Mouse (Mus musculus): ENCODE data around the gene Pelo. TPM values are rescaled to one million over a fixed set of nuclear protein-coding genes. Genes with fewer than 3 reads are reported as not detected.

Gene Pelo
- polyA plus RNA-seq, 1 experiment, result 23.7 TPM

DNA sequence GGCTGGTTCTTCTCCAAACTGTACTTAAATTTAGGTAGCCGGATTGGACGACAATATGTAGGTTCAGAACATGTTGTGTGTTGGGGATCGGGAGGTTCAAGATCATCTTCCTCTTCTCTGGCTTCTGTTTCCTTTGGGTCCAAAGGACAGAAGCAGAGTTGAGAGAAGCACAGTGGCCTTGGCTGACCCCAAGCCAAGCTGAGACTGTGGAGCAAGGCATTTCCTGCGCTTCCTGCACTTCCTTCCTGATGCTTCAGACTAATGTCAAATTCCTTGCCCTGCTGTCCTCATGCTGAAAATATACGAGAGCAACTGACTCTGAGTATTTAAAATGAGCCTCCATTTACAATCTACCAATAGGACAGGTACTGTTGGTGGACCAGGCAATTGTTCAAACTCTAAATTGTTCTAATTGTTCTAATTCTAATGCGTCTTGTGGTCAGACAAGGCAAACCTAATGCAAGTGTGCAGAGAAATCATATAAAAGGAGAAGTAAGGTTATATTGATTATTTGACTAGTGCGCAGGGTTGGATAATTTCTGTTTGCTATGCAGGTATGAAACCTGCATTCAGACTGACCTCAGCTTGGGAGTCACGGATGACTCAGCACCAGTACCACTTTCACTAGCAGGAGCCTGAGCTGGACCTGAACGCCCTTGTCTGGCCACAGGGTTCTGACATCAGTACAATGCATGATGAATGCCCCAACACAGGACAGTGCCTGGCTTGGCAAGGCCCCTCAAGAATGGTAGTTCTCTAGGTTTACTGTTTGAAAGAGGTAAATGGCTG is 12.4 kb downstream of the Pelo start:
- H3K27me3 ChIP-seq (ENCODE audit: control insufficient read depth, insufficient read depth, insufficient read length), result no peaks in the 10 kb centered on the region
- no peak overlapping the region for H3ac ChIP-seq (ENCODE audit: control insufficient read depth, insufficient read length)
- no peaks in the 10 kb centered on the region for H3K36me3 ChIP-seq (ENCODE audit: control insufficient read depth, insufficient read depth)
- H3K79me2 ChIP-seq (ENCODE audit: control insufficient read depth, insufficient read depth), result no peaks in the 10 kb centered on the region
- no peak overlapping the region for H3K4me2 ChIP-seq (ENCODE audit: low read depth)
- no peak overlapping the region for H3K4me3 ChIP-seq
- TF ChIP-seq USF1 (IDR thresholded peaks at IDR 0.05; ENCODE audit: low read depth) (no peak), MYOD1 (IDR thresholded peaks at IDR 0.05; ENCODE audit: control insufficient read depth in 1 of 3, insufficient read length in 2 of 3, low read depth in 2 of 3) (no peak), TCF3 (IDR thresholded peaks at IDR 0.05; ENCODE audit: insufficient read length, low read depth) (no peak), MAX (IDR thresholded peaks at IDR 0.05; ENCODE audit: low read depth) (no peak), POLR2AphosphoS2 (IDR thresholded peaks at IDR 0.05; ENCODE audit: insufficient read length, low read depth) (no peak), TCF12 (IDR thresholded peaks at IDR 0.05; ENCODE audit: insufficient read depth, poor library complexity, severe bottlenecking) (no peak), E2F4 (IDR thresholded peaks at IDR 0.05; ENCODE audit: insufficient read depth) (no peak), REST (IDR thresholded peaks at IDR 0.05; ENCODE audit: insufficient read depth, insufficient read length) (no peak), MYOG (IDR thresholded peaks at IDR 0.05; ENCODE audit: control insufficient read depth in 1 of 3, insufficient read depth in 1 of 3, insufficient read length in 2 of 3, low read depth in 2 of 3) (no peak), CEBPB (IDR thresholded peaks at IDR 0.05; ENCODE audit: insufficient read depth, poor library complexity, severe bottlenecking) (no peak)

DNA sequence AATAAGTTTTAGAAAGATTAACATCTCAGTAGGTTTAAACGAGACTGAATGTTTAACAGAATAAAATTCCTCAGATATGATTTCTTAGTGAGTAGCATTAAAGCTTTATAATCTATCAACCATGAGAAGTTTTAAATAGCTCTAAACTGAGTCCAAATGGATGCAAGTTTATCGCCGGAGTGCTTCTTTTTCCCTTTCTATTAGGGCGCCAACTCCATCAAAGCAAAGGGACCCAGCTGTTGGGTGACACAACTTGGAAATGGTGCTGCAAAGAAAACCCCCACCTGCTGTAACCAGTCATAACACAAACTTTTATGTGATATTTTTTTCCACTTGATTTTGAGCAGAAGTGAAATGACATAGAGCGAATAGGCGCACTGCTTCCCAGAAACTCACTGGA is 17.6 kb downstream of the Pelo start:
- H3K79me2 ChIP-seq (ENCODE audit: control insufficient read depth, insufficient read depth), result no peaks in the 10 kb centered on the region
- TF ChIP-seq MYOG (IDR thresholded peaks at IDR 0.05; ENCODE audit: control insufficient read depth in 1 of 3, insufficient read depth in 1 of 3, insufficient read length in 2 of 3, low read depth in 2 of 3) (no peak), TCF3 (IDR thresholded peaks at IDR 0.05; ENCODE audit: insufficient read length, low read depth) (no peak), E2F4 (IDR thresholded peaks at IDR 0.05; ENCODE audit: insufficient read depth) (no peak), POLR2A (IDR thresholded peaks at IDR 0.05; ENCODE audit: insufficient read length, low read depth) (no peak), USF1 (IDR thresholded peaks at IDR 0.05; ENCODE audit: low read depth) (no peak), MAX (IDR thresholded peaks at IDR 0.05; ENCODE audit: low read depth) (no peak), MYOD1 (IDR thresholded peaks at IDR 0.05; ENCODE audit: control insufficient read depth in 1 of 3, insufficient read length in 2 of 3, low read depth in 2 of 3) (no peak), REST (IDR thresholded peaks at IDR 0.05; ENCODE audit: insufficient read depth, insufficient read length) (no peak), POLR2AphosphoS2 (IDR thresholded peaks at IDR 0.05; ENCODE audit: insufficient read length, low read depth) (no peak), TCF12 (IDR thresholded peaks at IDR 0.05; ENCODE audit: insufficient read depth, poor library complexity, severe bottlenecking) (no peak), CEBPB (IDR thresholded peaks at IDR 0.05; ENCODE audit: insufficient read depth, poor library complexity, severe bottlenecking) (no peak), SRF (IDR thresholded peaks at IDR 0.05; ENCODE audit: control insufficient read depth, insufficient read length, low read depth) (no peak)
- no peak overlapping the region for H3ac ChIP-seq (ENCODE audit: control insufficient read depth, insufficient read length)
- no peaks in the 10 kb centered on the region for H3K36me3 ChIP-seq (ENCODE audit: control insufficient read depth, insufficient read depth)
- no peak overlapping the region for H3K4me2 ChIP-seq (ENCODE audit: low read depth)
- H3K27me3 ChIP-seq (ENCODE audit: control insufficient read depth, insufficient read depth, insufficient read length), result no peaks in the 10 kb centered on the region
- no peak overlapping the region for H3K4me3 ChIP-seq

- Histone ChIP-seq H3K27me3 (ENCODE audit: control insufficient read depth, insufficient read depth, insufficient read length) (no peaks in the 10 kb centered on the region), H3K4me2 (ENCODE audit: low read depth) (no peak overlapping the region), H3K4me3 (no peak overlapping the region), H3K79me2 (ENCODE audit: control insufficient read depth, insufficient read depth) (no peaks in the 10 kb centered on the region), H3ac (ENCODE audit: control insufficient read depth, insufficient read length) (no peak overlapping the region), H3K36me3 (ENCODE audit: control insufficient read depth, insufficient read depth) (no peaks in the 10 kb centered on the region)
- TF ChIP-seq TCF12 (IDR thresholded peaks at IDR 0.05; ENCODE audit: insufficient read depth, poor library complexity, severe bottlenecking) (no peak), SRF (IDR thresholded peaks at IDR 0.05; ENCODE audit: control insufficient read depth, insufficient read length, low read depth) (no peak), MAX (IDR thresholded peaks at IDR 0.05; ENCODE audit: low read depth) (no peak), E2F4 (IDR thresholded peaks at IDR 0.05; ENCODE audit: insufficient read depth) (no peak), USF1 (IDR thresholded peaks at IDR 0.05; ENCODE audit: low read depth) (no peak), POLR2A (IDR thresholded peaks at IDR 0.05; ENCODE audit: insufficient read length, low read depth) (no peak), TCF3 (IDR thresholded peaks at IDR 0.05; ENCODE audit: insufficient read length, low read depth) (no peak), MYOG (IDR thresholded peaks at IDR 0.05; ENCODE audit: control insufficient read depth in 1 of 3, insufficient read depth in 1 of 3, insufficient read length in 2 of 3, low read depth in 2 of 3) (no peak), CEBPB (IDR thresholded peaks at IDR 0.05; ENCODE audit: insufficient read depth, poor library complexity, severe bottlenecking) (no peak), MYOD1 (IDR thresholded peaks at IDR 0.05; ENCODE audit: control insufficient read depth in 1 of 3, insufficient read length in 2 of 3, low read depth in 2 of 3) (no peak), REST (IDR thresholded peaks at IDR 0.05; ENCODE audit: insufficient read depth, insufficient read length) (no peak)
Measured at GRCm38 (mm10) chr13:115071431-115071830, 18.6 kb downstream of the Pelo start.

- H3K4me3 ChIP-seq, result no peak overlapping the region
- no peaks in the 10 kb centered on the region for H3K36me3 ChIP-seq (ENCODE audit: control insufficient read depth, insufficient read depth)
- no peak overlapping the region for H3ac ChIP-seq (ENCODE audit: control insufficient read depth, insufficient read length)
- H3K4me2 ChIP-seq (ENCODE audit: low read depth), result no peak overlapping the region
- H3K27me3 ChIP-seq (ENCODE audit: control insufficient read depth, insufficient read depth, insufficient read length), result no peaks in the 10 kb centered on the region
- TF ChIP-seq USF1 (IDR thresholded peaks at IDR 0.05; ENCODE audit: low read depth), result no peak
- TF ChIP-seq E2F4 (IDR thresholded peaks at IDR 0.05; ENCODE audit: insufficient read depth), result no peak
- no peak for TF ChIP-seq POLR2A (IDR thresholded peaks at IDR 0.05; ENCODE audit: insufficient read length, low read depth)
- TF ChIP-seq MYOG (IDR thresholded peaks at IDR 0.05; ENCODE audit: control insufficient read depth in 1 of 3, insufficient read depth in 1 of 3, insufficient read length in 2 of 3, low read depth in 2 of 3), result no peak
- TF ChIP-seq POLR2AphosphoS2 (IDR thresholded peaks at IDR 0.05; ENCODE audit: insufficient read length, low read depth), result no peak
- no peak for TF ChIP-seq MYOD1 (IDR thresholded peaks at IDR 0.05; ENCODE audit: control insufficient read depth in 1 of 3, insufficient read length in 2 of 3, low read depth in 2 of 3)
- TF ChIP-seq SRF (IDR thresholded peaks at IDR 0.05; ENCODE audit: control insufficient read depth, insufficient read length, low read depth), result no peak
- TF ChIP-seq TCF12 (IDR thresholded peaks at IDR 0.05; ENCODE audit: insufficient read depth, poor library complexity, severe bottlenecking), result no peak
- TF ChIP-seq REST (IDR thresholded peaks at IDR 0.05; ENCODE audit: insufficient read depth, insufficient read length), result no peak
- TF ChIP-seq CEBPB (IDR thresholded peaks at IDR 0.05; ENCODE audit: insufficient read depth, poor library complexity, severe bottlenecking), result no peak
- TF ChIP-seq TCF3 (IDR thresholded peaks at IDR 0.05; ENCODE audit: insufficient read length, low read depth), result no peak
- TF ChIP-seq MAX (IDR thresholded peaks at IDR 0.05; ENCODE audit: low read depth), result no peak
- H3K79me2 ChIP-seq (ENCODE audit: control insufficient read depth, insufficient read depth), result no peaks in the 10 kb centered on the region
Measured at GRCm38 (mm10) chr13:115067968-115068330, 22.0 kb downstream of the Pelo start.
